Mouse (Mus musculus) liver, postnatal 0 days (tissue): ENCODE data around the gene Smarcb1. TPM values are rescaled to one million over a fixed set of nuclear protein-coding genes. Genes with fewer than 3 reads are reported as not detected.
A peak's percentile ranks its signal among the peaks of the same experiment; 100 is the strongest.

Source experiments
- ATAC-seq: fragments of 200-750 bp; cut with Nextera tagmentation; 2 replicates; pipeline ENCODE4 v1.8.0; 2017; ENCODE audit warnings: mild to moderate bottlenecking, moderate library complexity
- DNase-seq: peaks from one replicate; pipeline ENCODE4 v3.0.0-alpha.2; 2016
- H3K27ac ChIP-seq: fragments of 300-500 bp; sonication (generic); 2 replicates; pipeline ENCODE4 v1.5.1; 2014; ENCODE audit warnings: antibody characterized with exemption, moderate library complexity, mild to moderate bottlenecking, low read depth
- H3K27me3 ChIP-seq: fragments of 300-500 bp; sonication (generic); 2 replicates; pipeline ENCODE4 v1.6.1; 2014; ENCODE audit warnings: low read length, control low read depth, mixed read lengths; ENCODE audit not compliant: insufficient read depth
- H3K36me3 ChIP-seq: fragments of 300-500 bp; sonication (generic); replicated peaks from 2 replicates; pipeline ENCODE4 v1.6.1; 2014; ENCODE audit warnings: mild to moderate bottlenecking, control low read depth, low read length, moderate library complexity, mixed read lengths; ENCODE audit not compliant: insufficient read depth
- H3K4me1 ChIP-seq: fragments of 300-500 bp; sonication (generic); 2 replicates; pipeline ENCODE4 v1.6.1; 2014; ENCODE audit warnings: antibody characterized with exemption, mild to moderate bottlenecking, control low read depth; ENCODE audit not compliant: insufficient read depth
- H3K4me2 ChIP-seq: fragments of 300-500 bp; sonication (generic); 2 replicates; pipeline ENCODE4 v1.6.1; 2014; ENCODE audit warnings: low read depth, mild to moderate bottlenecking, low read length, moderate library complexity, mixed read lengths
- H3K4me3 ChIP-seq: fragments of 300-500 bp; sonication (generic); 2 replicates; pipeline ENCODE4 v1.5.1; 2014; ENCODE audit warnings: low read depth, low read length
- H3K9ac ChIP-seq: fragments of 300-500 bp; sonication (generic); replicated peaks from 2 replicates; pipeline ENCODE4 v1.6.1; 2014; ENCODE audit warnings: mild to moderate bottlenecking, moderate library complexity
- H3K9me3 ChIP-seq: fragments of 300-500 bp; sonication (generic); 2 replicates; pipeline ENCODE4 v1.6.1; 2016; ENCODE audit warnings: mild to moderate bottlenecking, control low read depth, low read length, mixed read lengths
- CTCF ChIP-seq: sonication (generic); IDR thresholded peaks from 2 replicates; pipeline ENCODE4 v1.5.1; 2016; ENCODE audit warnings: antibody characterized with exemption, low read depth
- EP300 ChIP-seq: IDR thresholded peaks from 2 replicates; pipeline ENCODE4 v1.6.1; 2016; ENCODE audit warnings: antibody characterized with exemption, low read depth, mild to moderate bottlenecking
- WGBS: fragments of 180-500 bp; shearing (Covaris S2); extraction: QIAGEN DNeasy Blood & Tissue Kit; methylation state at CpG from one replicate; pipeline ENCODE4 v1.1.7; 2014; ENCODE audit not compliant: insufficient replicate concordance; 5-methylcytosine and 5-hydroxymethylcytosine counted together
- polyA plus RNA-seq: library from polyadenylated mRNA; unstranded; fragments of >200 nt; fragmentation: Nextera tagmentation; extraction: Ambion mirVana; gene quantifications from 2 replicates; pipeline ENCODE4 v1.2.1, GENCODE M21; 2015

Gene Smarcb1
- 35.5 and 36.0 TPM in 2 replicates for polyA plus RNA-seq

GRCm38 (mm10) chr10:75921026-75921725 is at the start of gene Smarcb1:
Gene Smarcb1, minus strand, starts transcription at chr10:75921617.
- DNase-seq (peak; percentile 95), ATAC-seq (peak; percentile 96)
- WGBS = under 1% methylated on average over 76 of the region's 76 CpGs
- H3K9ac ChIP-seq = peak within 1 kb of the TSS; percentile 83
- peak within 1 kb of the TSS; percentile 94 for H3K4me3 ChIP-seq
- H3K4me1 ChIP-seq = peaks cover 16% of the 10 kb centered on the region
- H3K4me2 ChIP-seq = peak within 1 kb of the TSS; percentile 99
- H3K36me3 ChIP-seq = peaks cover 8% of the 10 kb centered on the region; the same call in 1 of the 2 replicates
- no peaks in the 10 kb centered on the region for H3K27me3 ChIP-seq
- no peaks in the 10 kb centered on the region for H3K9me3 ChIP-seq
- H3K27ac ChIP-seq = peak within 1 kb of the TSS; percentile 83
- TF ChIP-seq EP300 (no peak), CTCF (no peak)

- 0 out of 2 replicates have a peak within 1 kb of the TSS, but pooled peaks have one; percentile 24 for H3K4me3 ChIP-seq
- H3K9ac ChIP-seq = no peak within 1 kb of the TSS
- DNase-seq (no peak), ATAC-seq (no peak)
- peaks cover 9% of the 10 kb centered on the region; the same call in 1 of the 2 replicates for H3K27me3 ChIP-seq
- TF ChIP-seq CTCF = no peak
- no peak for TF ChIP-seq EP300
- no peaks in the 10 kb centered on the region for H3K9me3 ChIP-seq
- WGBS = 26% methylated on average over 20 of the region's 20 CpGs
- H3K4me2 ChIP-seq = peak within 1 kb of the TSS; percentile 62
- H3K27ac ChIP-seq = no peak within 1 kb of the TSS
- H3K36me3 ChIP-seq = no peaks in the 10 kb centered on the region
- no peaks in the 10 kb centered on the region; the same call in 1 of the 2 replicates for H3K4me1 ChIP-seq
Measured at GRCm38 (mm10) chr10:75954381-75954811, 33.0 kb upstream of the Smarcb1 start, which contains the start of gene Gm5134. Gene Gm5134, plus strand, starts transcription at chr10:75954514.

GRCm38 (mm10) chr10:75951424-75952050 is 30.1 kb upstream of the Smarcb1 start:
- Histone ChIP-seq H3K27ac (no peak overlapping the region), H3K4me3 (peak overlapping the region; percentile 42), H3K9me3 (no peaks in the 10 kb centered on the region), H3K4me2 (peak overlapping the region; percentile 70), H3K27me3 (peaks cover 9% of the 10 kb centered on the region; the same call in 1 of the 2 replicates), H3K4me1 (no peaks in the 10 kb centered on the region; the same call in 1 of the 2 replicates), H3K9ac (peak overlapping the region; percentile 35), H3K36me3 (no peaks in the 10 kb centered on the region)
- DNase-seq (peak; percentile 68), ATAC-seq (0 out of 2 replicates have a peak, but pooled peaks have one; percentile 7)
- WGBS = 4% methylated on average over 13 of the region's 13 CpGs
- TF ChIP-seq EP300 (no peak), CTCF (peak; percentile 78)

GRCm38 (mm10) chr10:75950791-75951210 is 29.4 kb upstream of the Smarcb1 start:
- WGBS = 3% methylated on average over 23 of the region's 23 CpGs
- DNase-seq = peak; percentile 70
- H3K4me1 ChIP-seq = no peaks in the 10 kb centered on the region; the same call in 1 of the 2 replicates

GRCm38 (mm10) chr10:75949053-75950045 is 27.9 kb upstream of the Smarcb1 start:
- Histone ChIP-seq H3K4me3 (peak overlapping the region; percentile 42), H3K4me2 (peak overlapping the region; percentile 44), H3K9ac (no peak overlapping the region), H3K27me3 (peaks cover 9% of the 10 kb centered on the region; the same call in 1 of the 2 replicates), H3K9me3 (no peaks in the 10 kb centered on the region), H3K27ac (peak overlapping the region; percentile 39; the same call in 1 of the 2 replicates), H3K4me1 (no peaks in the 10 kb centered on the region; the same call in 1 of the 2 replicates), H3K36me3 (no peaks in the 10 kb centered on the region)
- ATAC-seq (peak; percentile 14; the same call in 1 of the 2 replicates), DNase-seq (peak; percentile 62)
- TF ChIP-seq EP300 (no peak), CTCF (no peak)
- 65% methylated on average over 22 of the region's 22 CpGs for WGBS

More at GRCm38 (mm10) chr10:75950791-75951210, 29.4 kb upstream of the Smarcb1 start:
- ATAC-seq = peak; percentile 78
- no peaks in the 10 kb centered on the region for H3K36me3 ChIP-seq
- no peaks in the 10 kb centered on the region for H3K9me3 ChIP-seq
- 0 out of 2 replicates have a peak overlapping the region, but pooled peaks have one; percentile 39 for H3K27ac ChIP-seq
- peak overlapping the region; percentile 70 for H3K4me2 ChIP-seq
- TF ChIP-seq EP300 (no peak), CTCF (no peak)
- H3K4me3 ChIP-seq = peak overlapping the region; percentile 42
- peak overlapping the region; percentile 35 for H3K9ac ChIP-seq
- peaks cover 9% of the 10 kb centered on the region; the same call in 1 of the 2 replicates for H3K27me3 ChIP-seq
